Mouse (Mus musculus) lung, postnatal 25 days (tissue): ENCODE results near the gene Cep70.
A peak's percentile ranks its signal among the peaks of the same experiment; 100 is the strongest.

ENCODE experiments used
- DNase-seq: peaks from one replicate; pipeline ENCODE4 v3.0.0; 2022; ENCODE audit warnings: low spot score

Gene Cep70

GRCm38 (mm10) chr9:99243190-99243894 is at the start of gene Cep70:
Gene Cep70, plus strand, starts transcription at chr9:99243367.
- peak; percentile 96 for DNase-seq

- DNase-seq = no peak
These were observed 30.5 kb upstream of the Cep70 start for GRCm38 (mm10) chr9:99212643-99213042.

DNA sequence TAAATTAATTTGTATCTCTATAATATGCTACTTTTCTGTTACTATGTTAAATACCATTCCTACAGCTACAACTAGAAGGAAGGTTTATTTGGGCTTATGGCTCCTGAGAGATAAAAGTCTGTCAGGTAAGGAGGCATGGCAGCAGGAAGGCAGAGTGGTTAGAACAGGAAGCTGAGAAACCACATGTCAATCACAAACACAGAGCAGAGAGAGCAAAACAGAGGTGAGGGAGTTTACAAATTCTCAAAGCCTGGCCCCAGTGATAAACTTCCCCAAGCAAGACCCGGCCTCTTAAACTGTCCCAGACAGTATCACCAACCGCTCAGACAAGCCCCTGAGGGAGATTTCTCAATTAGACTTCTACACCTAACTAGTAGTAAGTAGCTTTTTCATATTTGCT is 27.0 kb upstream of the Cep70 start:
- DNase-seq = no peak

DNA sequence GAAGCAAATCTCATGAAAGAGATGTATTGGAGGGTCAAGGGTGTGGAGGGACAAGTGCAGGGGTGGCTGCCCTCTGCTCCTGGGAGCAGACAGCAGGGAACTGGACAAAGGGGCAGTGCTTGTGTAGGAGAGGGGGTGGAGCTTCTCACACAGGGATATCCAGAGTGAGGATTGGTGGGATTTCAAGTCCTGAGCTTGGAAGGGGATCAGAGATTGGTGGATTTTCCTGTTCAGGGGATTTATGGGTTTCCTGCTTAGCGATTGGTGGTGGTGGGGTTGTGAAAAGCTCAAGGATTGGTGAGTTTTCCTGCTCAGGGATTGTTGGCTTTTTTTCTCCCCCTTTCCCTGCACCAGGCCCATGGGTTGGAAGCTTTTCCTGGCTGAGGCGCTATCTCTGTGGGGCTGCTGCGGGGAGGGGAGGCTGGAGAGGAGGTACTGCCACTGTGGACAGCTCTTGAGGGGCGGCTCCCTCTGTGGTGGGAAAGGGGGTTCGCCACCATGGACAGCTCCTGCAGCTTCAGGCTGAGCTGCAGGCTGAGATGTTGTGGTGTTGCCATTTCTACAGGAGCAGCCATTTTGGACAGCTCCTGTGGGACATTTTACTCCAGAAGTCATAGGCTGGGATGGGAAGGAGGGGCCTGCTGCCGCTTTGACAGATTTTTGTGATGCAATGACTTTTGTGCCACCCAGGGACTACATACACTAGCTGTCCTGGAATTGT is 25.0 kb upstream of the Cep70 start:
- peak; percentile 3 for DNase-seq

- DNase-seq = no peak
These were observed 21.5 kb upstream of the Cep70 start for GRCm38 (mm10) chr9:99221636-99222035.

GRCm38 (mm10) chr9:99224583-99224982 is 18.6 kb upstream of the Cep70 start:
- no peak for DNase-seq

DNA sequence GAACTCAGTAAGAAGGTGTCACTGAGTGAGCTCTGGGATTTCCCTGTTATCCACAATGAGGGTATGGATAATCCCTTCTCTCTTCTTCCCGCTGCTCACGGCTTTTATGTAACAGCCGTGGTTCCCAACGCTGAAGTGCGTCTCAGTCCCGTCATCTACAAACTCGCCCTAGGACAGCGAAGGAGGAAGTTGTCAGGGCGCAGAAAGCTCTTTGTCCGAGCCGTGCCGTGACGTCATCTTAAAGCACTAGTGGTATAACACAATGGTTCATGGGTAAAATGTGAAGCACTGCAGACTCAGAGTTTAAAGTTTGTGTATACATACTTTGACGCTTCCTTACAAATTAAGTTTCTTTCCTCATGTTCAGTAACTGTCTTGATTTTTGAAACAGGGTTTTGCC is 13.7 kb upstream of the Cep70 start:
- no peak for DNase-seq

DNA sequence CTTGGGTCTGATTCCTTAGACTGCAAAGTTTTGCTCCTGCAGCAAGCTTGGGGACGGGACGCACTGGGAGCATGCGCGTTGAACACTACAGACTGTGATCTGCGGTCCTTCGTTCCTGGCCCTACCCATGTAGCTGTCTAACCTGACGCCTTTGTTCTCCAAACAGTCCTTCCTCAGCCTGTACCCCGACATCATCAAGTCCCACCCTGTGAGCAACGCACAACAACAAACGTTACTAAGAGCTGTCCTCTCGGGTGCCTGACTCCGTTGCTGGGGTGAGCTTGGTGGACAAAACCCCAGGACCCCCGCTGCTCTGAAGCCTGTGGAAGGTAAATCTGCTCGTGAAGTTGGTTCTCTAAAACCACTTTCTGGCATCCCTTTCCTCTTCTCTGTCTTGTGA is 6.0 kb upstream of the Cep70 start, which contains the start of gene Faiml:
Gene Faiml (minus strand): TSS at position 101 of the 400 bp plus-strand sequence.
- no peak for DNase-seq

GRCm38 (mm10) chr9:99238276-99238675 is 4.9 kb upstream of the Cep70 start:
- DNase-seq = no peak

- DNase-seq = no peak
These were observed 3.9 kb upstream of the Cep70 start for GRCm38 (mm10) chr9:99239256-99239655.

GRCm38 (mm10) chr9:99240571-99240970 is 2.6 kb upstream of the Cep70 start:
- no peak for DNase-seq

DNA sequence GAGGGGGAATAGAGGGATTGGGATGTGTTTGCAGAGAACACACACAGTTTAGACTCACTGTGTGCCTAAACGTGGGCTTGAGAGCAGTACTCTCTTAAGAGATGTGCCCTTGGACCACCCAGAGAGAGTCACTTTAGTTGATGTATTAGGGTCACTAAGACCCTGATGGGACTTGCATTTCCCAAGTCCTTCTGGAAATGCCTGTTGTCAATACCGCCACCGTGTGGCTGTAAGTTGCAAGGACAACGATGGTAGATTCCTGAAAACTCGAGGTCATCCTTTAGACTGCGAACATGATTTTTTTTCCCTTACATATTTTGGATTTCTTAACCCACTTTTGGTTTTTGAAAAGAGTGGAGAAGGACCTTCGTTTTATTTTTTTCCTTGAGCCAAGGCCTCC is 1.1 kb upstream of the Cep70 start:
- peak; percentile 59 for DNase-seq

GRCm38 (mm10) chr9:99242533-99243189 is 506 bp upstream of the Cep70 start:
- no peak for DNase-seq

GRCm38 (mm10) chr9:99243895-99244293 is 727 bp downstream of the Cep70 start:
- DNase-seq = no peak

- no peak for DNase-seq
These were observed 5.1 kb downstream of the Cep70 start for GRCm38 (mm10) chr9:99248304-99248703.

GRCm38 (mm10) chr9:99248906-99249305 is 5.7 kb downstream of the Cep70 start:
- DNase-seq = no peak

DNA sequence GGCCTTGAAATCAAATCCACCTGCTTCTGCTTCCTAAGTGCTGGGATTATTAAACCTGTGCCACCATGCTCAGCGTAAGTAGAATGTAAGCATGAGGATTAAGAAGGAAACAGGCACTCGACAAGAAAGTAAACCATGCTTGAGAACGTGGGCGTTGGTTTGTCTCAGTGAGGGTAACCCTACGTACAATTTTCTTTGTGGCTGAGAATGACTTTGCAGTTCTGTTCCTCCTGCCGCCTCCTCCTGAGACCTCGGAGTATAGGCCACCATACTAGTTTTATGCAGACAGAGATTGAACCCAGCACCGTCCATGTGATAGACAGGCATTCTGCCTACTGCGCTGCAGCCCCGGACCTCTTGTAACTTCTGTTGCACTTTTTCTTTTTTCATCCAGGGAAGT is 10.7 kb downstream of the Cep70 start:
- DNase-seq = peak; percentile 36

GRCm38 (mm10) chr9:99256206-99256605 is 13.0 kb downstream of the Cep70 start:
- DNase-seq = no peak

DNA sequence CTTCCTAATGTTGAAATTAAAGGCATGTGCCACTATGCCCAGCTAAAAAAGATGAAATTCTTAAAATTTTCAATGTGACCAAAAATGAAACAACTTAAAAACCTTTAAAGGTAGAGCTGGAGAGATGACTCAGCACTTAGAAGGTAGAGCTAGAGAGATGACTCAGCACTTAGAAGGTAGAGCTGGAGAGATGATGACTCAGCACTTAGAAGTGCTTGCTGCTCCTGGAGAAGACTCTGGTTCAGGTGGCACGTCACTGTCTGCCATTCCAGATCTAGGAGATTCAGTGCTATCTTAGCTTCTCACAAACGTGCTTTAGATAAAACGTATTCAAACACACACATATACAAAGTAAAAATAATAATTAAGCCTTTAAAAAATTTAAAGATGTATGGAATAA is 13.7 kb downstream of the Cep70 start:
- DNase-seq = no peak

GRCm38 (mm10) chr9:99258891-99259290 is 15.7 kb downstream of the Cep70 start:
- DNase-seq = no peak

GRCm38 (mm10) chr9:99304296-99304695 is 61.1 kb downstream of the Cep70 start:
- peak; percentile 5 for DNase-seq

DNA sequence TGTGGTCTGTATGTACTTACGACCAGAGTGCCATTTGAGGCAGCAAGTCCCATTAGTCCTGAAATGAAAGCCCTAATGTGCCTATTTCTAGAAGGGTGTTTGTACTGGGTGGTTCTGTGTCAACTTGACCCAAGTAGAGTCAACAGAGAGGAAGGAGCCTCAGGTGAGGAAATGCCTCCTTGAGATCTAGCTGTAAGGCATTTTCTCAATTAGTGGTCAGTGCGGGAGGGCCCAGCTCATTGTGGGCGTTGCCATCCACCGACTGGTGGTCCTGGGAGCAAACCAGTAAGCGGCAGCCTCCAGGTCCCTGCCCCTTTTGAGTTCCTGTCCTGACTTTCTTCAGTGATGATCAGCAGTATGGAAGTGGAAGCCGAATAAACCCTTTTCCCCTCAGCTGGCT is 63.1 kb downstream of the Cep70 start:
- peak; percentile 48 for DNase-seq

- DNase-seq = no peak
These were observed 76.3 kb downstream of the Cep70 start for GRCm38 (mm10) chr9:99319343-99319951.
